Mouse (Mus musculus) frontal cortex, postnatal 14 days (tissue): ENCODE results near the gene Olfr313.
"Not testable (repeated sequence)": the region's sequence is repeated elsewhere in the genome, so short reads cannot be mapped to it uniquely, and the experiment has no call there.

Experiments
- DNase-seq, 2 experiments: peaks; one replicate each; pipeline ENCODE4 v3.0.0; 2022; ENCODE audit warnings: low spot score in 2 of 2

Gene Olfr313

GRCm38 (mm10) chr11:58814700-58815099 is at the start of gene Olfr313:
Gene Olfr313, plus strand, starts transcription at chr11:58815000.
- not testable (repeated sequence) for DNase-seq

- no peak for DNase-seq
Measured at GRCm38 (mm10) chr11:58772888-58773287, 41.9 kb upstream of the Olfr313 start, which contains the start of gene Olfr315. Gene Olfr315, plus strand, starts transcription at chr11:58773188.

GRCm38 (mm10) chr11:58782480-58783089 is 32.2 kb upstream of the Olfr313 start, which contains the start of gene Olfr314:
Gene Olfr314, plus strand, starts transcription at chr11:58782952.
- DNase-seq, result no peak

- no peak for DNase-seq
Measured at GRCm38 (mm10) chr11:58784182-58784581, 30.6 kb upstream of the Olfr313 start.

GRCm38 (mm10) chr11:58787651-58788050 is 27.1 kb upstream of the Olfr313 start:
- DNase-seq, result no peak

- no peak for DNase-seq
Measured at GRCm38 (mm10) chr11:58788346-58788745, 26.5 kb upstream of the Olfr313 start.

GRCm38 (mm10) chr11:58789532-58789931 is 25.3 kb upstream of the Olfr313 start:
- DNase-seq, result no peak

- no peak for DNase-seq
Measured at GRCm38 (mm10) chr11:58790053-58790452, 24.7 kb upstream of the Olfr313 start.

- DNase-seq, result no peak
Measured at GRCm38 (mm10) chr11:58790646-58791045, 24.2 kb upstream of the Olfr313 start.

- DNase-seq, result no peak
Measured at GRCm38 (mm10) chr11:58795856-58796255, 18.9 kb upstream of the Olfr313 start.

- DNase-seq, result peak; percentile 42 to 46
Measured at GRCm38 (mm10) chr11:58796850-58797249, 17.9 kb upstream of the Olfr313 start.

GRCm38 (mm10) chr11:58799747-58800146 is 15.1 kb upstream of the Olfr313 start:
- DNase-seq, result no peak

- DNase-seq, result no peak
Measured at GRCm38 (mm10) chr11:58801558-58802228, 13.1 kb upstream of the Olfr313 start, which contains the start of gene Fam183b. Gene Fam183b, minus strand, starts transcription at chr11:58801960.

GRCm38 (mm10) chr11:58803871-58804270 is 10.9 kb upstream of the Olfr313 start:
- no peak for DNase-seq

- DNase-seq, result no peak
Measured at GRCm38 (mm10) chr11:58804393-58804792, 10.4 kb upstream of the Olfr313 start.

- no peak for DNase-seq
Measured at GRCm38 (mm10) chr11:58812001-58812400, 2.8 kb upstream of the Olfr313 start.

GRCm38 (mm10) chr11:58815676-58816075 is 876 bp downstream of the Olfr313 start:
- no peak for DNase-seq

- DNase-seq, result not testable (repeated sequence)
Measured at GRCm38 (mm10) chr11:58828937-58829336, 14.1 kb downstream of the Olfr313 start, which contains the start of gene Olfr312. Gene Olfr312, plus strand, starts transcription at chr11:58829237.

- DNase-seq, result no peak
Measured at GRCm38 (mm10) chr11:58829764-58830163, 15.0 kb downstream of the Olfr313 start.

GRCm38 (mm10) chr11:58832541-58832940 is 17.7 kb downstream of the Olfr313 start:
- not testable (repeated sequence) for DNase-seq

GRCm38 (mm10) chr11:58838951-58839350 is 24.2 kb downstream of the Olfr313 start, which contains the start of gene Olfr311:
Gene Olfr311, plus strand, starts transcription at chr11:58839251.
- DNase-seq, result not testable (repeated sequence)

GRCm38 (mm10) chr11:58846919-58847461 is 32.2 kb downstream of the Olfr313 start, which contains the start of gene Gm12258:
Gene Gm12258, plus strand, starts transcription at chr11:58847158.
- DNase-seq, result peak; percentile 82

GRCm38 (mm10) chr11:58847636-58848035 is 32.8 kb downstream of the Olfr313 start:
- no peak for DNase-seq
